Mouse (Mus musculus) c-Kit-positive CD71-negative TER-119-negative erythroid progenitor cells, embryonic 14.5 days (primary cell): ENCODE measurements at regions not wholly inside any gene's neighbourhood (a gene's known extent, or its start where the extent isn't known, plus 50 kb on each side); places are given as distances from the start of the nearest gene placed in this dataset.
A peak's percentile ranks its signal among the peaks of the same experiment; 100 is the strongest.

Source experiments
- DNase-seq: peaks from one replicate; pipeline ENCODE4 v3.0.0-alpha.2; 2013; ENCODE audit warnings: low read depth

DNA sequence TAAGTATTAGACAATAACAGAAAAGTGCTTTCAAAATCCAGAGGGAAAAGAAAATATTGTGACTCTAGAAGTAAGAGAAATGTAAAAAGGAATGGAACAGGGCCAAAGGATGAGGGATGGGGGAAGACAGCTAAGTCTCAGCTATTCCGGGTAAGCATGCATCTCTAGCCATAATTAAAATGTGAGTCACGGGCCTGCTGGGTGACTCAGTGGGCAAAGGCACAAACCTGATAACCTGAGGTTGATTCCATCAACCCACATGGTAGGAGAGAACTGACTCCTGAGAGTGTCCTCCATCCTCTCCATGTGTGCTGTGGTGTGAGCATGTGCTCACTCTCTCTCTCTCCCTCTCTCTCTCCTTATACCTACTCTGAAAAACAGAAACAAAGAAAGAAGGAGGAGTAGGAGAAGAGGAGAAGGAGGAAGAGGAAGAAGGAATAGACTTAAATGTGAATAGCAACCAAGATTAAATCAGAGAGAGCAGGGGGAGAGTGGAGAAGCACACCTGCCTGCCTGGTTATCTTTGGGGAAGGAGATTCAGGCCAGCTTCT, 68.6 kb upstream of the Cited2 start:
- DNase-seq: no peak

DNA sequence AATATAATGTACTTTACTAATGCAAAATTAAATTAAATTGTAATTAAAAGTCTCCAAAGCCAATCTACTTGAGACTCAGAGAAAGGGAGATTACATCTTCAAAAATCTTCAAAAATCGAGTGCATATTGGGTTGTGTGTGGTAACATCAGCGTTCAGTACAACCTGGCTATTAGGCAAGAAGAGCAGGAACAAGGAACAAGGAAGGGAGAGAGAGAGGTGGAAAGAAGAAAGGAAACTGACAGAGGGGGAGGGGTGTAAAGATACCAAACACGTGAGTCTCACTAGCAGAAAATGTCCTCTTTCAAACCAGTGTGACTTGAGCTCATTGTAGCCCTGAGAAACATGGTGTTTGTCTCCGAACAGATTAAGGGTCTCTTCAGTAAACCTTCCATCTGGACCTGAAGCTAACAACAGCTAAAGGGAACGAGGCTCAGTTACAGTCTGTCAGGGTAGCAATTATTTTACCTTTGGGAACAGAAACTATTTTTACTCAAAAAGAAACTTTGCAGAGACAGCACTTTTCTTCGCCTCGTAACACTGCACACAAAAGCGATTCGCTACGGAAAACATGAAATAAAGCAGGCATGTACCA, 67.5 kb upstream of the Cited2 start:
- no peak for DNase-seq

DNA sequence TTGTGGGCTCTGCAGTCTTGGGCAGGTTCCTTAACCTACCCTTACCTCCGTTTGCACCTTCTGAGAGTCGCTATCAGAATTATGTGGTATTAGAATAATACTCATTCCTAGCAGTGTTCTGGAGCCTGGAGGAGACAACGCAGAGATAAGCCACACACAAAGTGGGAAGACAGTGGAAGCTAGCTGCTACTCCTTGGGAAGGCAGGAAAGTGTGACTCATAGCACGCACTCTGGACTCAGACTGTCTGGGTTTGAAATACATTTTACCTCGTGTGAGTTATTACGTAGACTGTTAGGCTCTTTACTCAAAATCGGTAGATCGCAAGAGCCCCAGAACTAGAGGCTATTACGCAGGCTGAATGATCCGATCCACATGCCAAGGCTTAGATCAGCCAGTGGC, 66.7 kb upstream of the Cited2 start:
- DNase-seq: no peak

DNA sequence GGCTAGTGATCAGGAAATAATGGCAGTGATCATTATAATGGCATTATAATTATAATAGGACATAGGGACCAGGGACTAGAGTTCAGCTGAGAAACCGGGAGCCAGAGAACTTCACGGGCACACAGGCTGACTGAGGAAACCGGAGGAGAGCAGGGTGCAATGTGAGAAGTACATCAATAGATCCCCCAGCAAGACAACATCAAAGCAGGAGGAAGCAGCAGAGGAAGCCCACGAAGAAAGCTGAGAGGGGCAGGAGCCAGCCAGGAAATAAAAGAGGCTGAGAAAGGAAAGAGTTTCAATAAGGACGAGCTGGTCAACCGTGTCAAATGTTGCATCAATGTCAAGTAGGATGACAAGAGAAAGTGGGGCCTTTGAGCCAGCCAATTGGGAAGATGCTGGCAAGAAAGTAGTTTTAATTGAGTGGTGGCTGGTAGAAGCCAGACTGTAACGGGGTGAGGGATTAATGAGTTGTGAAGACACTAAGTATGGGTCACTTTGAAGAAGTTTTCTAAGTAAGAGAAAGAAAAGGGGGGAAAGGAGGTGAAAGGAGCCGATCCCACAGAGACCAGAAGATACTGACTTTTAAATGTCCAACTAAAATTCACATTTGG, 66.0 kb upstream of the Cited2 start:
- no peak for DNase-seq

DNA sequence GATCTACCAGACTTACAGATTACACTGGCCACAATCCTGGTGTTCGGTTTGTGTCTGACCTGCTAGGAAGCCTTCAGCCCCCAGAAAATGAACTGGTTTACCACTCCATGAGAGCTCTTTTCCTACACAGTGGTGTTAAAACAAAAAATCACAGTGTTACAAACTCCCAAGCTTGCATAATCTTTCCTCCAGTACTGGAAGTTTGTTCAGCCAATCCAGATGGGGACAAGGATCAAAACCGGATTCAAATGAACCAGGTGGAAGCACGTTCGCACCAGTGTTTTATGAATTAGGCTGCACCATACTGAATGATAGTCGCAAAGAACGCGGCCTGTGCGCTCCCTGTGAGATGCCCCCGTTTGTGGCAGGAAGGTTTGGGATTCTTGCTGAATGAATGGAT, 63.4 kb upstream of the Cited2 start:
- no peak for DNase-seq

DNA sequence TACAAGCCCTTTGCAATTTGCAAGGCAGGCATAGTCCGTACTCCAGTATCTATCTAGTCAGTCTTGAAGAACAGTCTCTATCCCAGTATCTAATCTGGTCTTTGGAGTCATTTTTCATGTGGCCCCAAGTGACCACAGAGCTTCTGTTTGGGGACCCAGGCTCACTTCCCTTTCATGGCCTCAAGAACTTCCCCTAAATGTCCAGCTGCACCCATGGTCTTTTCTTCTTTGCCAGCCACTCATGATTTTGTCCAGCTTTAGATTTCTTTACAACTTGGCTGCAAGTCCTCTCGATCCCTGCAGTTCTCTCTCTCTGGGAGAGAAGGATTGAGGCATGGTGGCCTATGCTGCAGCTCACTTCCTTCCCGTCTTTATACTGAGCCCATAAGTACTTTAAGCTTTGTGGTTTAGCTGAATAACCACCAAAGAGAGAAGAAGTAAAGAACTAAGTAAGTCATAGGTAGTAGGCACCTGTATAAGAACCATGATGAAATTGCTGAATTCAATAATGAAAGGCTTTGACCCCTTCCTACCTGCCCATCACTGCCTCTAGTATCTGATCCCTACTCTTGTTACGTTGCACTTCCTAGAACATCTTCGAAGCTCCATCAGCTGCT, 62.1 kb upstream of the Cited2 start:
- DNase-seq: peak; percentile 38

DNA sequence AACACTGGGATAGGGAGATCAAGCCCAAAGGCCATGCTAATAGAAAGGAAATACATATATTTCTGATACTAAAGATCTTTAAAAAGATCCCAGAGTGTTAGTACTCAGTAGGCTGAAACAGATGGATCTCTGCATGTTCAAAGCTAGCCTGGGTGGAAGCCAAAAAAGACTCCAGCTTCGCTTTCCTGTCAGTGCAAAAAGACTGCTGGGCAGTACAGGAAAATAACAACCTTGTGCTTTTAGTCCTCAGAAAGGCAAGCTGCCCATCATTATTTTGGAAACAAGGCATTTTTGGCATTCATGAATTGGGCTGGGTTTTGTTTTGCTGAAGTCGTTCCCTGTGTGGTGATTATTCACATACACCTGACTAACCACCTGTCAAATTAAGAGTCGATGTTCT, 56.9 kb upstream of the Cited2 start:
- DNase-seq: no peak

DNA sequence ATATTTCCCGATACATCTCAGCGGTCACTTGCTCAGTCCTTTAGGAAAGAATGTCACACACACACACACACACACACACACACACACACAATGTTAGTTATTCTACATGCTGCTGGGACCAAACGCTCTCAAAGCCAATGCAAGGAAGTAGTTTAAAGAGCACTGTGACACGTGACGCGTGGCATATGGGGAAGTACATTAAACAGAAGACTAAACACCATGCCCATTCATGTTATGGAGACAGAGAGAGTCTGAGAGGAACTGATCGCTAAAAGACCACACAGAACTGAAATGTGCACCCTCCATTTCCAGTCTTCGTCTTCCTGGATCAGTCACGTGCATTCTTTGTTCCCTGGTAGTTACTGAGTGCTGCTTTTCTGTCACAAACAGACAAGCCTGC, 53.6 kb upstream of the Cited2 start:
- no peak for DNase-seq
